ENCODE assay signal across 9 mouse cellular contexts in genomic region chr5:75387886-75388454, GRCm38 (mm10).
A peak's percentile ranks its signal among the peaks of the same experiment; 100 is the strongest.
DNase-seq lines count a peak whose midpoint lies in the region; ATAC-seq and TF ChIP-seq lines count a peak whose summit lies in the region.
"Had no signal": no experiment of that assay in that cellular context is flagged by ENCODE, and none has a peak within 500 bp of the region (broad histone marks: within the 10 kb centered on the region; RNA-seq: fewer than 3 reads in every experiment).

No protein-coding gene starts in this region.

- H3K27me3 ChIP-seq in forebrain, embryonic 14.5 days (replicated peaks; ENCODE audit: control insufficient read depth, insufficient read depth, low read length) = no peaks in the 10 kb centered on the region
- peaks cover 20% of the 10 kb centered on the region for H3K27me3 ChIP-seq in forebrain, embryonic 10.5 days (ENCODE audit: poor library complexity, severe bottlenecking)
- no peaks in the 10 kb centered on the region for H3K27me3 ChIP-seq in hindbrain, embryonic 14.5 days (ENCODE audit: control insufficient read depth, insufficient read depth, low read length)
- H3K27me3 ChIP-seq in midbrain, embryonic 15.5 days (replicated peaks) = no peaks in the 10 kb centered on the region

- TF ChIP-seq CTCF in left cerebral cortex, adult 2 months (IDR thresholded peaks at IDR 0.05) = no peak

- ATAC-seq in forebrain, embryonic 14.5 days = no peak
- ATAC-seq in hindbrain, embryonic 14.5 days (ENCODE audit: low FRiP score) = no peak
- no peak for ATAC-seq in midbrain, embryonic 15.5 days (replicated peaks)
- no peak for ATAC-seq in inflammation-experienced regulatory T-cells, adult 6 months

- peak; percentile 26 for DNase-seq in forebrain, embryonic 14.5 days (ENCODE audit: low spot score)
- no peak for DNase-seq in forebrain, embryonic 10.5 days (ENCODE audit: extremely low spot score, low spot score)
- peak; percentile 14 to 29 for DNase-seq in left cerebral cortex, adult 2 months (ENCODE audit: extremely low spot score in 1 of 2, low spot score in 2 of 2)
- no peak for DNase-seq in left cerebral cortex, adult 11 months (ENCODE audit: low spot score)
- DNase-seq in hindbrain, embryonic 14.5 days (ENCODE audit: low spot score) = no peak
- no peak for DNase-seq in gastrocnemius, adult 8-10 months (ENCODE audit: low spot score in 2 of 2)
- DNase-seq: adrenal gland, postnatal 25 days had no signal

- H3K4me2 ChIP-seq in forebrain, embryonic 14.5 days (ENCODE audit: low read length) = 0 out of 2 replicates have a peak overlapping the region, but pooled peaks have one; percentile 14
- H3K4me2 ChIP-seq in hindbrain, embryonic 14.5 days (replicated peaks) = peak overlapping the region; percentile 9; the same call in 1 of the 2 replicates
- peak overlapping the region; percentile 18; the same call in 1 of the 2 replicates for H3K4me2 ChIP-seq in midbrain, embryonic 15.5 days

- H3K4me3 ChIP-seq in forebrain, embryonic 14.5 days (ENCODE audit: low read depth, low read length) = no peak overlapping the region
- no peak overlapping the region for H3K4me3 ChIP-seq in forebrain, embryonic 10.5 days
- no peak overlapping the region for H3K4me3 ChIP-seq in left cerebral cortex, adult 2 months
- H3K4me3 ChIP-seq in hindbrain, embryonic 14.5 days (replicated peaks; ENCODE audit: low read length) = no peak overlapping the region
- no peak overlapping the region for H3K4me3 ChIP-seq in midbrain, embryonic 15.5 days

- H3K9ac ChIP-seq in forebrain, embryonic 14.5 days (ENCODE audit: low read length) = no peak overlapping the region
- H3K9ac ChIP-seq in hindbrain, embryonic 14.5 days = no peak overlapping the region
- H3K9ac ChIP-seq in midbrain, embryonic 15.5 days = no peak overlapping the region

- H3K36me3 ChIP-seq in forebrain, embryonic 14.5 days (ENCODE audit: control insufficient read depth, insufficient read depth, low read length) = no peaks in the 10 kb centered on the region
- no peaks in the 10 kb centered on the region for H3K36me3 ChIP-seq in forebrain, embryonic 10.5 days (replicated peaks)
- H3K36me3 ChIP-seq in hindbrain, embryonic 14.5 days (replicated peaks; ENCODE audit: control insufficient read depth, insufficient read depth) = no peaks in the 10 kb centered on the region
- H3K36me3 ChIP-seq in midbrain, embryonic 15.5 days (replicated peaks) = no peaks in the 10 kb centered on the region

- WGBS in forebrain, embryonic 14.5 days = 43% methylated on average over 13 of the region's 13 CpGs
- 49% methylated on average over 13 of the region's 13 CpGs for WGBS in forebrain, embryonic 10.5 days
- WGBS in hindbrain, embryonic 14.5 days = 44% methylated on average over 13 of the region's 13 CpGs
- WGBS in midbrain, embryonic 15.5 days = 44% methylated on average over 13 of the region's 13 CpGs

- H3K4me1 ChIP-seq in forebrain, embryonic 14.5 days (ENCODE audit: control insufficient read depth, insufficient read depth, low read length) = no peaks in the 10 kb centered on the region
- peaks cover 5% of the 10 kb centered on the region for H3K4me1 ChIP-seq in forebrain, embryonic 10.5 days
- H3K4me1 ChIP-seq in hindbrain, embryonic 14.5 days (replicated peaks; ENCODE audit: control insufficient read depth, insufficient read depth, low read length) = no peaks in the 10 kb centered on the region
- peaks cover 6% of the 10 kb centered on the region; the same call in 1 of the 2 replicates for H3K4me1 ChIP-seq in midbrain, embryonic 15.5 days

- H3K27ac ChIP-seq in forebrain, embryonic 14.5 days (ENCODE audit: low read depth, low read length) = no peak overlapping the region
- H3K27ac ChIP-seq in forebrain, embryonic 10.5 days = no peak overlapping the region
- no peak overlapping the region for H3K27ac ChIP-seq in left cerebral cortex, adult 2 months
- H3K27ac ChIP-seq in hindbrain, embryonic 14.5 days = no peak overlapping the region
- H3K27ac ChIP-seq in midbrain, embryonic 15.5 days = no peak overlapping the region

- no peaks in the 10 kb centered on the region for H3K9me3 ChIP-seq in forebrain, embryonic 14.5 days (replicated peaks; ENCODE audit: control insufficient read depth, low read length)
- no peaks in the 10 kb centered on the region for H3K9me3 ChIP-seq in forebrain, embryonic 10.5 days
- H3K9me3 ChIP-seq in hindbrain, embryonic 14.5 days (ENCODE audit: control insufficient read depth, low read length) = no peaks in the 10 kb centered on the region
- H3K9me3 ChIP-seq in midbrain, embryonic 15.5 days = no peaks in the 10 kb centered on the region

- intact Hi-C loops in left cerebral cortex, adult 2 months (cut with DNase I) = no loop called here

Comparison
In these comparisons a context has a peak if more than half of its experiments do, and no peak if none do; other contexts are left out.
1. DNase-seq: peak in forebrain, embryonic 14.5 days (single experiment) and left cerebral cortex, adult 2 months (2 of 2); none in forebrain, embryonic 10.5 days (single experiment), left cerebral cortex, adult 11 months (single experiment), hindbrain, embryonic 14.5 days (single experiment) and gastrocnemius, adult 8-10 months (0 of 2).
2. Peak in every context shown above with its lines, with median percentiles within 50 percentile points of each other: H3K4me2 ChIP-seq.